Mouse (Mus musculus) frontal cortex, adult 2 months (tissue): ENCODE results near the gene Srp9. TPM values are rescaled to one million over a fixed set of nuclear protein-coding genes. Genes with fewer than 3 reads are reported as not detected.
"Not testable (repeated sequence)": the region's sequence is repeated elsewhere in the genome, so short reads cannot be mapped to it uniquely, and the experiment has no call there.

ENCODE experiments used
- DNase-seq, 2 experiments: peaks; one replicate each; pipeline ENCODE4 v3.0.0; 2022; ENCODE audit warnings: low spot score in 1 of 2; ENCODE audit errors: extremely low spot score in 1 of 2
- polyA plus RNA-seq: library from polyadenylated mRNA; depleted of rRNA; stranded (reverse); fragments of >200 nt; gene quantifications from 2 replicates; pipeline ENCODE4 v1.2.3, GENCODE M21; 2012; rRNA removed

Srp9 gene
- polyA plus RNA-seq, 1 experiment = 116 TPM

DNA sequence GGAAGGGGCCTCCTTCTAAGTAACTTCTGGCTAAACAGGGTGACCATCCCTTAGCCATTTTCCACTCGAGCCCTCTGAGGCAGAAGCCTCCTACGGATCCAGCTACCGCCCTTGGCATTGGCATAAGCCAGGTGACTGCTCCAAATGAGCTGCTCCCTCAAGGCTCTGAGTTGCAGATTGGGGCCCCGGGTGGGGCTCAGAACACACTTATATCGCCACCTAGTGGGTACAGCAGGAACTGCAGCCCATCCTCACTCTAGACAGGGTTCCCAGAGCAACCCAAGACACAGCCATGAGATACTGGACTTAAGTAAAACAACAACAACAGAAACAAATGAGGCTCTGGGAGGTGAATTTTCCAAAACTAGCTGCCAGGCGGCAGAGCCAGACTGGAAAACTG lies 15.8 kb downstream of the Srp9 start:
- peak; percentile 20 to 91 for DNase-seq

DNA sequence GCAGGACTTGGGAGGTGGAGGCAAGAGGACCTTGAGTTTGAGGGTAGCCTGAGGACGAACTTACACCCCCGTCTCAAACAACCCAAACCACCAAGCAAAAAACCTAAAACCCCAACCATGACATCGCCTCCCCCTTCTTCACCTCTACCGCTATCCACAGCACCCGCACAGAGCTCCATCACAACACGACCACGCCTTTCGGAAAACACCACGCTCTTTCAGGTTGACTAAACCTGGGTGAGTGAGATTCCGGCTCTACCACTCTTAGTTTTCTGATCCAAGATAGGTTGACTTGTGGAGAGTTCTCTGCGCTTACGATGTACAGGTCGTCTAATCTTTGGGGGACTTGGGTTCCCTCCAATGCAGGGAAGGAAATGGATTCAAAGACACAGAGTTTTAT lies 18.2 kb downstream of the Srp9 start:
- DNase-seq = no peak

GRCm38 (mm10) chr1:182143288-182143687 lies 18.8 kb downstream of the Srp9 start:
- no peak for DNase-seq

GRCm38 (mm10) chr1:182145546-182145945 lies 21.0 kb downstream of the Srp9 start:
- DNase-seq = no peak

DNA sequence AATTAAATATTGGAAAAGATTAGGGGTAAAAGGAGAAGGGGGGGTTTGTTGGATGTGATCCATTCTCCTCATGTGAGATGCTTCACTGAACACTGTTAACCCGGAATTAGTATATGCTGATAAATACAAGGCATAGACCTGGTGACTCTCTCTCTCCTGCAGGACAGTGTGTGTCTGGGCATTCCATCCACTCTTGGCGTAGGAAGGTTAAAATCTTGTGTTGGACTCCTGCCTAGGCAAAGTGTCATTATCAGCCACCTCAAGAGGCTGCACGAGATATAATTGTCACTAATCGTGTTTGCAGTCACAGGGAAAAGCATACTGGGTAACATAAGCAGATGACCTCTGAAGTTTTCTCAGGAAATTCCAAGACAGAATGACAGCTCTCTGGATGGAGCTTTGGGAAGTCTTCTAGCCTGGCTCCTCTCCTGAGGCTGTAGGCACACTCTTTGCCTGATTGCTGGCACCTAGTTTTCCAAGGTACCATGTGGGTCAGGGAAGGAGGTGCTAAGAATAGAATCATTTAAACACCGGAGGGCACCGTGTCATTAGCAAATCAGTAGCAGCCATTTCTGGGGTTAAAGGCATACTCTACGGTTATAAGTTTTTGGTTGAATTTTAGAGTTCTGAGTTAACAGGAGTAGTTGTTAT lies 24.5 kb downstream of the Srp9 start:
- DNase-seq = no peak

GRCm38 (mm10) chr1:182149966-182150365 lies 25.4 kb downstream of the Srp9 start:
- no peak for DNase-seq

DNA sequence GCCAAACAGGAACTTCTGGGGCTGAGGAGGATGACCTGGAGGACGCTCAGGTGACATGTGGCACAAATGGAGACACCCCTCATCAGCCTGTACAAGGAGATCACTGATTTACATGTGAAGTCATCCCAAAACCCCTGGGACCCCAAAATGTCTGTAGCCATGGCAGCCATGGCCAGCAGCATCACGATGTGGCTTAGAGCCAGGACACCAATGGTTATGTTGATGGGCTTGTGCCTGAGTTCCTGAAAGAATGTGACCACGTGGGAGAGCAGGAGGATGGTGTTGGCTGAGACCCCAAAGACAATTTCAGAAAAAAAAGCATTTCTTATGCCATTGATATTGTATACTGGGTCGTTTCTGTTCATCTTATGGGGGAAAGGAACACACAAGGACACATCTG lies 33.2 kb downstream of the Srp9 start:
- DNase-seq = no peak

DNA sequence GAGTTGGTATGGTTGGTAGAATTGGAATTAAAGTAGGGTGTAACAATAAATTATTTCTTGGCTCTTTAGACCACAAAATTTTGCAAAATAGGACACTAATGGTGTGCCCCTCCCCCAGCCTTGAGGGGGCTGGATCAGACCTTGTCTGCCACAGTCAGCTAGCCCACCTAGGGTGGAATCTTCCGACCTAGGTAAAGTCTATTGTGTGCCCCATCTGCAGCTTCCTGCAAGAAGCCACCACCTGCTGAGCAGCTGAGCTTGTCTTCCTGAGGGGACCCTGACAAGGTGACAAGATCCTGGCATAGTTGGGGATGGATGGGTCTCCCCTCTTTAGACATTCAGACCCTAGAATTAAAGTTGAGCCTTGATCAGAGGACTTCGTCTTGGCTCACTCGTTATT lies 35.0 kb downstream of the Srp9 start:
- DNase-seq = no peak

DNA sequence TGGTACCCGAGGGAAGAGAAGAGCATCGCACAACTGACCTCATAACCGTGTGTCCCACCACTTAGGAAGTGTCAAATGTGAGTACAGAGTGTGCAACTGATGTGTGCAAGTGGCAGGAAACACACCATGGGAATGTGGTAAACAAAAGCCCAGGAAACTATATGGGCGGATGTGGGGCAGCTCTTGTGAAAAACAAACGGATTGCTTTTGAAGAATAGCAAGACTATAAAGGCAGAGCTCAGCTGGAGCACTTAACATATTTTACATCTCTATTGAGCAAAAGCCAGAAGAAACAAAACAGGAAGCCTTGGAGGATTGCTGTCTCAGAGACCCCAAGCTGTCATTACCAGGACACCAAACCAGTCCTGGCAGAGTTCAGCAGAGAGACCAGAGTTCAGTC lies 38.4 kb downstream of the Srp9 start:
- no peak for DNase-seq

GRCm38 (mm10) chr1:182164386-182164785 lies 39.8 kb downstream of the Srp9 start, which contains the start of gene Vmn1r1:
TSS of gene Vmn1r1 (minus strand) at chr1:182164486.
- no peak for DNase-seq

- not testable (repeated sequence) for DNase-seq
These were observed 45.7 kb downstream of the Srp9 start for GRCm38 (mm10) chr1:182170206-182170605.

GRCm38 (mm10) chr1:182176985-182177384 lies 52.4 kb downstream of the Srp9 start:
- DNase-seq = not testable (repeated sequence)

GRCm38 (mm10) chr1:182181456-182182305 lies 57.1 kb downstream of the Srp9 start:
- no peak for DNase-seq

Other genes with a start within 250 kb of the Srp9 start
- gene Enah, start 104.7 kb upstream of the Srp9 start, polyA plus RNA-seq = 66.8 and 68.7 TPM in 2 replicates
- not detected in 2 replicates for gene Vmn1r1, start 39.7 kb downstream of the Srp9 start, polyA plus RNA-seq
- 68.2 and 78.2 TPM in 2 replicates for gene Degs1, start 158.1 kb downstream of the Srp9 start, polyA plus RNA-seq
- 26.0 and 27.2 TPM in 2 replicates for gene Fbxo28, start 216.9 kb downstream of the Srp9 start, polyA plus RNA-seq